Mouse (Mus musculus): ENCODE measurements around the gene Cfap20. TPM values are rescaled to one million over a fixed set of nuclear protein-coding genes. Genes with fewer than 3 reads are reported as not detected.

Cfap20 gene
- 10 to 100 TPM; 17.5 to 25.3 TPM for total RNA-seq (2021)
- long read RNA-seq, experiment 1, transcript Cfap20-201 (6 exons, 1,295 nt) = major isoform, 29 of 32 reads
- long read RNA-seq, experiment 1, partial matches to known transcripts = 0 of 32 reads
- long read RNA-seq, experiment 1, other reads (novel, unspliced or antisense) = 2 of 32 reads
- long read RNA-seq, experiment 2, transcript Cfap20-201 (6 exons, 1,295 nt) = major isoform, 21 of 24 reads
- long read RNA-seq, experiment 2, partial matches to known transcripts = 0 of 24 reads
- long read RNA-seq, experiment 2, other reads (novel, unspliced or antisense) = 2 of 24 reads

GRCm38 (mm10) chr8:95434686-95435439 is at the start of gene Cfap20:
TSS of gene Cfap20 (minus strand) at chr8:95434869.
- peak; percentile 99 to 100 for DNase-seq

DNA sequence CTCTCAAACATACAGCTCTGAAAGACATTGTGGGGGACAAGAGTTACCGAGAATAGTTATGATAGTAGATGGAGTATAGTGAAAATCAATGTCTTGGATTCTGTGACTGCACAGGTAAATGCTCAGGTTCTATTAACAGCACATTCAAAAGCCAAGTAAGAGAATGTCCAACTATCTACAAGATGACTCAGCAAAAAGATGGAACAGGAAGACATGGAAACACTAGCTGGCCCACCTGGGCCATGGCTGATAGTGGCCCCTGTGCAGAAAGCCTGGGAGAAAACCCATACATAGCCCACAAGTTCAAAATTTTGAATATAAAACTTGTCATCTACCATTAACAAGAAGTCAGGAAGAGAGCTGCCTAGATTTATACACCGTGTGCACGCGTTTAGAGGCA is 35.3 kb upstream of the Cfap20 start:
- no peak for DNase-seq

GRCm38 (mm10) chr8:95468995-95469394 is 34.3 kb upstream of the Cfap20 start:
- no peak for DNase-seq

- DNase-seq = no peak
Measured at GRCm38 (mm10) chr8:95466543-95466942, 31.9 kb upstream of the Cfap20 start.

- no peak for DNase-seq
Measured at GRCm38 (mm10) chr8:95452518-95452917, 17.8 kb upstream of the Cfap20 start.

DNA sequence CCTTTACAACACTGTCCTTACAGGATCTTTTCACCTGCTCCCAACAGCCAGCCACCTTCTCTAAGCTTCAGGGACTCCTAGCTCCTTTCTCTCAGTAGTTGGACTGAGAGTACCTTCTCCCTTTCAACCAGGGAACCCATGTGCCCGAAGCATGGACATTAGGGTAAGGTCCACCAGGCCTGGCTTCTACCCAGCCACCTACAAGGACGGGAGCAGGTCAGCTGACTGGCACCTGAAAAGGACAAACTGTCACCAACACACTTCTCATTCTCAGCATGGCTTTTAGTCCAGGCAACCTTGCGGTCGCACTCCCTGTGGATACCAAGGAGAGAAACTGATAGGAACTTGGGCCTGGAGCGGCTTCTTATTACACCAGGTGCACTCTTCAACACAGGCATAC is 15.6 kb upstream of the Cfap20 start:
- DNase-seq = no peak

DNA sequence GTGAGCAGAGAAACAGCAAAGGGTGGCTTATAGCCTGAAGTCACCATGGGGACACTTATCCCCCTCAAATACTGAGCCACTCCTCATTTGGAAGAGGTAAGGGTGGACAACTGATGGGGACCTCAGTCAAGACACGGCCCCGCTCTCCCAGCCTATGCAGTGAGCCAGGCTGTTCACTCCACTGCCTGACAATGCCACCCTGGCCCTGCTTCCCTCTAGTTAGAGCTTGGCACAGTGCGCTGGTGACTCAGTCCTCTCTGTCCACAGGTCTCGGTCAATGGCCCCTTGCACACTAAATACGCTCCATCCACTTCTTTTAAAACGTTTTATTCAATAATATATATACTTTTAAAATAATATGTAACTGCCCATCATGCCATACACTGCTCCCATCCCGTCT is 13.0 kb upstream of the Cfap20 start:
- no peak for DNase-seq

DNA sequence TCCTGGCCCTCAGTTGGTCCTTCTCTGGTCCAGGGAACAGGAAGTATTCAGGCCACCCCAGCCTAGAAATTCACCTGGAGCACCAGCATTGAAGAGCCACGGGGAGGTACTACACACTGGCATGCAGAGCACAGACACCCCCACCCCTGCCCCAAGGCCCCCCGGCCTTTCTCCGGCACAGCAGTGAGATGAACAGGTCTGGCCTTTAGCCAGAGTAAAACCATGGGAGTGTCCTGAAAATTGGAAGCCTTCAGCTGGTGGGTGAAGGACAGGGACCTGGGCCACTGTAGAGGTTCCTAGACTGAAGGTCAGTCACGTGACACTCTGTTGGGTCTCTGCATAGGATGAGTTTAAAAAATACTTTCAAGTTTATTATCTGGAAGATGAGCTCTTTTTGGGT is 10.4 kb upstream of the Cfap20 start:
- DNase-seq = no peak

GRCm38 (mm10) chr8:95441491-95442039 is 6.9 kb upstream of the Cfap20 start:
- DNase-seq = no peak

- DNase-seq = no peak
Measured at GRCm38 (mm10) chr8:95440168-95440709, 5.6 kb upstream of the Cfap20 start.

DNA sequence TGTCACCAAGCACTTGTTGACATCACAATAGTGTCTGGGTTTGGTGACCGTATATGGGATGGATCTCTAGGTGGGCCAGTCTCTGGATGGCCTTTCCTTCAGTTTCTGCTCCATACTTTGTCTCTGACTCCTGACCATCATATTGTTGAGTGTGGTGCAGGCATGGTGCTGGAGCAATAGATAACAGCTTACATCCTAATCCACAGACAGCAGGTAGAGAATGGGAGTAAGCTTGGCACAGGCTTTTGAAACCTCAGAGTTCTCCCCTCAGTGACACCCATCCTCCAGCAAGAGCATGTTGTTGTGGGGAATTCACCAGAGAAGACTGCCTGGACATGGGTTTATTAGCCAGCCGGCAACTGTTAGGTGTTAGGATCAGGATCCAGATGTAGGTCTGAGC is 4.8 kb upstream of the Cfap20 start:
- no peak for DNase-seq

- DNase-seq = no peak
Measured at GRCm38 (mm10) chr8:95437341-95437992, 2.8 kb upstream of the Cfap20 start.

DNA sequence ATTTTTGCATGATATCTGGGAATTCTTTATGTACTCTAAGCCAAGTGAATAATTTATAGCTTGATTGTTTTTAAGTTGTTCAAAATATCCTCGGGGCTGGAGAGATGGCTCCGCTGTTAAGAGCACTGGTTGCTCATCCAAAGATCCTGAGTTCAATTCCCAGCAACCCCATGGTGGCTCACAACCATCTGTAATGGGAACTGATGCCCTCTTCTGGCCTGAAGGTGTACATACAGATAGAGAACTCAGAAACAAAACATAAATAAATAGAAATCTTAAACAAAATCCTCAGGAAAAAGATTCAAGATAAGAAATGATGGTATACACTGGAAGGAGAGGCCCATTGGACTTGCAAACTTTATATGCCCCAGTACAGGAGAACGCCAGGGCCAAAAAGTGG is 1.3 kb upstream of the Cfap20 start:
- DNase-seq = no peak

DNA sequence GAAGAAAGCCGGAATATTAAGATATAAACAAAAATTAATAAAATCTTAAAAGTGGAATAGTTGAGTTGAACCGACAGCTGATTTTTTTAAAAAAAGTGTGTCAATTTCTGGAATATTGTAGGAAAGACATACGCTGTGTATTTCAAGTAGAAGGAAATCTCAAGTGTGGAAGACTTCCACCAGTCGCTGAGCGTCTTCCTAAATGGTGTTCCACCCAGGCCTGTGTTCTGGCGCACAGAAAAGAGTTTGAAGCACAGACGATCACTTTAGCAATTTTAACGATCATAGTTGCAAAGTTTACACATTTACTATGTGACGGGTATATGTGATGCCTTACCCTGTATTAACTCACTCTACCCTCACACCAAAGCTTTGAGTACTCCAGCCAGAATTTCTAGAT is 802 bp upstream of the Cfap20 start:
- DNase-seq = no peak

- DNase-seq = peak in 1 of 2 experiments; percentile 28
Measured at GRCm38 (mm10) chr8:95434233-95434632, 436 bp downstream of the Cfap20 start.

- no peak for DNase-seq
Measured at GRCm38 (mm10) chr8:95433124-95433523, 1.5 kb downstream of the Cfap20 start.

- no peak for DNase-seq
Measured at GRCm38 (mm10) chr8:95432471-95432870, 2.2 kb downstream of the Cfap20 start.

DNA sequence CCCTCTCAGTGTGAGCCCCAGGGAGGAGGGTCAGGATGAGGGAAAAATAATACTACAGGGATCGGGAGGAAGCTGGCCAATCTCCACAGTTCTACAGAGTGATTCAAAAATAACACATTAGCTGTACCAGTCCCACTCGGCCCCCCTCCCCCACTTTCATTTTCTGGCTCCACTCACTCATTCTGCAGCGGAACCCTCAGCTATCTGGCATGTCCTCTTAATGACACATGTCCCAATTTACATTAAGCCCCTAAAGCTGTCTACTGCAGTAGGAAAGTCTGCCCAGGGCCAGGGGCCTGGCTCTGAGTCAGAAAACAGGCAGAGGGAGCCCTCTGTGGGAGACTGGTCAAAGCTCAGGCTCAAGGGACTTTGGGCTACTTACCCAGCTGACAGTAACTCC is 4.7 kb downstream of the Cfap20 start:
- DNase-seq = peak; percentile 77

DNA sequence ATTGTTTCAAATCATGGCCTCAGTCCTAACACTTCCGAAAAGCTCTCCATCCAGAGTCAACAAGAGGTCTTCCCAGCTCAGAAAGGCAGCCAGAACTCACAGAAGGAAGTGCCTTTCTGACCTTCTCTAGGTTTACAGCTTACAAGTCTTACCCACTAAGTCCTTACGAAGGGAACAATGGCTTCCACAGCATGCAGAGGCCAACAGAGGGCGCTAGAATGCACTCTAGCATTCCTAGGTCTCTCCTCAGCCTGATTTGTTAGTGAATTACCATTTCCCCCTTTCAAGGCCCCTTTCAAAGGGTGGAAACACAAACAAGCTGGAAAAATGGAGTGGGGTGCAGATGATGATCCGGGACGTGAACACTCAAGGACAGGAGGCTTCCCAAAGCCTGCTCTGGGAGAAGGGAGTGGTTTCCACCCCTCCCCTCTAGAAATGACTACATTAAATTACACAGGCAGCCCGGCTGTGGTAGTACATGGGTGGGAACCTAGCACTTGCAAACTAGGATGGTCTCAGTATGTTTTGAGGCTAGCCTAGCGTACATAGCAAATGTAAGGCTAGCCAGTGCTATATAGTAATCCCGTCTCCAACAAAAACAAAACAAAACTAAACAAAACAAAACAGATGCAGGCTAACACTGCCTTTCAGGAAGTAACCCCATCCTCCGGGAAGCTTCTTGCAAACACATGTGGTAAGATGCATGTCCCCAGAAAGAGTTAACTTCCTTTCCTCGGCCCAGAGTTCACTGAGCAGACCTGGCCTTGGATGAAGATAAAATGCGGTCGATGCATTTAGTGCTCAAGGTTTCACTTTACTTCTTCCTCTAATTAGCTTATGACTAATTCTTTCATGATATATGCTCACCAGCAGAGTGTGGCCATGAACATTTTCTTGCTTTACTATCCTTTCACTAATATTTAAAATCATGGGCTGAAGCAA is 6.8 kb downstream of the Cfap20 start:
- peak; percentile 86 to 90 for DNase-seq

DNA sequence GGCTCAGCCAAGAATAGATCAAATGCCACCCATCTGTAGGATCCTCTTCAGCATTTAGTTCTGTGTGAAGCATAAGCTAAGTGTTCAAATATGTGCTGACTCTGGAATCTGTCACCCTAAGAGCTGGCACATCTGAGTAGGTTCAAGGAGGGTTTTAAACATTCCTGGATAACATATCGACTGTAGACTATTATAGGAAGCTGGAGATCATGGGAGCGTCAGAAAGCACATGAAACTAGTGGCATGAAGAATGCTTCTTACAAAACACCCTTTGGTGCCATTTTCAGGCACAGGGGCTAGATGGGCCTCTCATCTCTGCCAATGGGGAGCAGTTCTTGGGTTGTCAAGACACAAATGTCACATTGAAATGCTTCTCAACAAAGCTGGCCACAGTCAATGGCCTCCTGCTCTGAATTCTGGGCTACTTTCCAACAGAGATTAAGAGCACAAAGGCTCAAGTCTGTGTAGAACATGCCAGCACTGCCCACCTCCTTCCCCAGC is 7.8 kb downstream of the Cfap20 start:
- DNase-seq = peak; percentile 66 to 73

GRCm38 (mm10) chr8:95424682-95425081 is 10.0 kb downstream of the Cfap20 start:
- DNase-seq = no peak
